Mouse (Mus musculus) erythroblast, embryonic 14.5 days (primary cell): Measurements from ENCODE around the gene Nup85.

ENCODE experiments used
- GATA1 ChIP-seq: IDR thresholded peaks from 2 replicates; pipeline ENCODE4 v1.6.1; 2012; ENCODE audit warnings: low read length, inconsistent platforms, mixed read lengths
- TAL1 ChIP-seq: IDR thresholded peaks from 3 replicates; pipeline ENCODE4 v1.6.1; 2012; ENCODE audit warnings: low read length, inconsistent platforms, mixed read lengths

- TF ChIP-seq GATA1: no peak
- no peak for TF ChIP-seq TAL1
Observed at GRCm38 (mm10) chr11:115552783-115553182, 11.5 kb upstream of the Nup85 start.
